Mouse (Mus musculus): ENCODE results near the gene Uhrf1bp1.
"Not testable (repeated sequence)": the region's sequence is repeated elsewhere in the genome, so short reads cannot be mapped to it uniquely, and the experiment has no call there.

Gene Uhrf1bp1

DNA sequence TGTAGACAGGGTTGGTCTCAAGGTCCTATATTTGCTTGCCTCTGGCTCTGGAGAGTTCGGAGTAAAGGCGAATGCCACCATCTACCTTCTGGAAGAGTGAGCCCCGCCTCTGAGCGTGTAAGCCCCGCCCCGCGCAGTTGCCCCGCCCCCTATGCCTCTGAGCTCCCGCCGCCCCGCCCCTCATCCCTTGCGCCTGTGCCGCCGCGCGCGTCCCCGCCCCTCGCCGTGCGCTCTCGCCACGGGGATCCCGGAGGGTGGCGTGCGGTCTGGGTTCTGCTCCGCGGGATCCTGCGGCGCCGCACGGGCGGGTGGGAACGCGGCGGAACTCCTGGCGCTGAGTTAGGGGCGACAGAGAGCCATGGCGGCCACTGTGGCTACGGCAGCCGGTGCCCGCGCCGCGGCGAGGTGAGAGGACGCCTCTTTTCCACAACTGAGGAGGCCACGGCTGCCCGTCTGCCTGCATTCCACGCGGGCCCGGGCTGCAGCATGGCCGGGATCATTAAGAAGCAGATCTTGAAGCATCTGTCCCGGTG, at the start of gene Uhrf1bp1:
Gene Uhrf1bp1 (plus strand): TSS at position 177 of the 533 bp plus-strand sequence.
- DNase-seq: peak; percentile 84

DNA sequence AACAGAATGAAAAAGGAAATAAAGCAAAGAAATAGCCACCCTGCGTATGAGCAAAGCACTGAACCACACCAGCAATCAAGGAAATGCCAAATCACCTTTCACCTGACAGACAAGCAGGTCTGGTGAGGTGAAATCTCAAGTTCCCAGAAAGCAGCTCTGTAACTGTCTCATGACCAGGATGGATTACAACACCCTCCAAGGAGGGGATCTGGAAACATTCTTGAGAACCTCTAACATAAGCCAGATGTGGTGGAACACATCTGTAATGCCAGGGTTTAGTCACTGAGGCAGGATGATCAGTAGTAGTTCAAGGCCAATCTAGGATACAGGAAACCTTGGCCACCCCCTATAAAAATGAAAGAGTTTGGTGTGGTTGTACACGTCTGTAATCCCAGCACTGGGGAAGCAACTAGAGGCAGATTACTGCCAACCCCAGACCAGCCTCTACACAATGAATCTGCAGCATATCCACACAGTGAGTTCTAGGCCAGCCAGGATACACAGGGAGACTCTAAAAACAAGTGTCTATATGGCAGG, 48.6 kb upstream of the Uhrf1bp1 start:
- DNase-seq: no peak

DNA sequence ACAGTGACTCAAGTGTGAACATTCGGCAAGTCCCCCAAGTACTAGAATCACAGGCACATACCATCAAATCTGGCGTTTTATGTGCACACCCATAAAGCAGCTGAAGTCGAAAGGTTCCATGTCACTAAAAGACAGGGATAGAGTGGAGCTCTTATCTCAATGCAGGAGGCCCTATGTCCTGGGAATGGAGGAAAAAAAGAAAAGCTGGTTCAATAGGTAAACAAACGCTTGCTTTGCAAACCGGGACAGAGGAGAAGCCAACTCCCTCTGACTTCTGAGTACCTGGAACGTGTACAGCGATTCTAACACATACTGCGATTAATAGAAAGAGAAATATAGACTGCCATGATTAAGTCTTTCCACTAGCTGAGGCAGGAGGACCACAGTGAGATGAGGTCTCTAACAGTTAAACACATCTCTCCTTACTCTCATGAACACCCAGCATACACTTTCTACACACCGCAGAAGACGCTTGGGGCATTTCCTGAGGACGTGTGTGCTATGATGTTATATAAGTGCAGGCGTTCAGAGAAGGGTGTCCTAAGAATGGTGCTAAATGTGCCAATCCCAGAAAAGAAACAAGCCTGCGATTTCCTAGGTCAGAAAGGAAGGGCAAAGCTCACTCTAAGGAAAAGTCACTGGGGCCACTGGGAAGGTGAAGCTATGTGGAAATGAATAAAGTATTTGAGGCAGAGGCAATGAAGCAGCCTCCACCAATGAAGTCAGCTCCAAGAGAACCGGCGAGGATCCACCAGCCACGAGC, 45.5 kb upstream of the Uhrf1bp1 start:
- DNase-seq: no peak

DNA sequence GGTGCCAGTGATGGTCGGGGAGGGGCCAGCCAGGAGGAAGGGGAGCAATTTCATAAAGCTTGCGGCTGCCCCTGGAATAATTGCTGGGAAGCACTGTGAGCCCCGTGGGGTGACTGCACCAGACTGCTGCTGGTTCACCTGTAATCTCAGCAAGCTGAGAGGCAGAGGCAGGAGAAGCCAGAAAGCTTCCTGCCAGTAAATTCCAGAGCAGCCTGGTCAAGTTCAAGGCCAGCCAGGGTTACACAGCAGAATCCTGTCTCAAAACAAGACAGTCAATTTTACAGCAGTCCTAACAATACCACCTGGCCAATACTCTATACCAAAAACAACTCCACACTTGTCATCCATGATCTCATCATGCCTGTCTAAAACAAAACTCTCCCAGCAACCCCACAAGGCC, 44.3 kb upstream of the Uhrf1bp1 start:
- DNase-seq: no peak

DNA sequence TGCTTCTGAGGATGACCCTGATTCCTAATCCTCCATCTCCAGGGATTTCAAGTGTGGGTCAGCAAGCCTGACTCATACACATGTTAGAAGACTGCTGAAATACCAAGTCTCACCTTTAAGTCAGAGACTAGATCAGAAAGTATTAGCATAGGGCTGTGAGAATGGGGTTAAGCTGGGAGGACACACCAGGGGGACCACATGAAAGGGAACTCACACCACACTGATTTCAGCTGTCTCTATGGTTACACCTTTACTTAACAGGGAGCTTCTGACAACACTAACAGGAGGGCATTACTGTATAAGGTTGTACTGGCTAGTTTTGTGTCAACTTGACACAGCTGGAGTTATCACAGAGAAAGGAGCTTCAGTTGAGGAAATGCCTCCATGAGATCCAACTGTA, 41.6 kb upstream of the Uhrf1bp1 start:
- DNase-seq: no peak

DNA sequence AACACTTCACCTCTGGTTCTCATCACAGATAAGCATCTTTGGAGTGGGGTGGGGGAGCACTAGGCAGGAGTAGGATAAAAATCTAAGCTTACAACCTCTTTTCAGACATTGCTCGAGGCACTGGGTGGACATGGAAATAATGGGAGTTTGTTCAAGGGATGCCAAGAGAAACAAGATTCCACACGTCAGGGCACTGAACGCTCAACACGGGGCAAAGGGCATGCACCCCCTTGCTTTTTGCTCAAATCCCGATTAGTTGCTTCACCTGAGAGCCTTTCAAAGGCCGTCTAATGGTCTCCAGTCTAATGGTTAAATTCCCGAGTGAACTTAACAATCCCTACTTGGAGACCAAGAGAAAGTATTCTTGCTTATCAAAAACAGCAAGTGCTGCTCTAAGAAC, 37.2 kb upstream of the Uhrf1bp1 start:
- DNase-seq: no peak

DNA sequence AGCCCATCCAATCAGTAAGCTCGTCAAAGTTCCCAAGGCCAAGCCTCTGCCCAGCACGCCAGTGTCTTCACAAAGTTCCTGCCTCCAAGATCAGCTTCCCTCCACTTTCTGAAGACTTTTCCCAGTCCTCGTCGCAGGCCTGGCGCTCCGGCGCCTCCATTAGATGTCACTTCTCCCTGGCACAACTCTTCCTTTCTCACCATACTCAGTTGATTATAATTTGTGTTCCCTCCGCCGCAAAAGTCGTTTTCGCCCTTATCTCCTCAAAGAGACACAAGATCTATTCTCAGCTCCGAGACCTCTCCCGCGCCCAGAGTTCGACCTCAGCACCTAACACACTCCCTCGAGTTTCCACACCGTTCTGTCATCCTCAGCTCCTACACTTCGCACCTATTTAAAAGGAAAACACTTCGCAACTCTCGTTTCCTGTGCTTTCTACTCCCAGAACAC, 36.7 kb upstream of the Uhrf1bp1 start:
- no peak for DNase-seq

DNA sequence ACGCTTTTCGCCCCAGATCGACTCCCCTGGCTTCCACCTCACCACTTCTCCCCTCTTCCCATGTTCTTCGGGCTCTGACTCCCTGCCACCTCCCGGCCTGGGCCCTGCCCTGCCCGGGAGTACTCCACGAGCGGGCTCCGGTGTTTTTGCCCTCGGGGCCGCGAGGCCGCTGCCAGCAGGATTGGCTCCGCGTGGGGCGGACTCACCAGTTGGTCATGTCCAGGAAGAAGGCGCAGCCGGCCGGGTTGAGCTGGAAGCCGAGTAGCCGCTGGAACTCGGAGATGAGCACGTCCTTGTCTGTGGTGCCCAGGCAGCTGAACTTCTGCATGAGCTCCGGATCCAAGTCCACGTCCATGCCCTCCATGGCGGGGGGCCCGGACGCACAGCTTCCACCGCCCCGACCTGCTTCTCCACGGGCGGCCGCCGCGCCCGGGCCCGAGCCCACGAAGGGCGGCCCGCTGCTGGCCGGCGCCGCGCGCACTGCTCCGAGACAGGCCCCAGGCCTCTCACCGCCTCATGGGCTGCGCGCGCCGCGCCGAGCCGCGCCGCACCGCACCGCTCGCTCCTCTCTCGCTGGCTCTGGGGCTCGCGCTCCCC, 36.2 kb upstream of the Uhrf1bp1 start:
- DNase-seq: no peak

DNA sequence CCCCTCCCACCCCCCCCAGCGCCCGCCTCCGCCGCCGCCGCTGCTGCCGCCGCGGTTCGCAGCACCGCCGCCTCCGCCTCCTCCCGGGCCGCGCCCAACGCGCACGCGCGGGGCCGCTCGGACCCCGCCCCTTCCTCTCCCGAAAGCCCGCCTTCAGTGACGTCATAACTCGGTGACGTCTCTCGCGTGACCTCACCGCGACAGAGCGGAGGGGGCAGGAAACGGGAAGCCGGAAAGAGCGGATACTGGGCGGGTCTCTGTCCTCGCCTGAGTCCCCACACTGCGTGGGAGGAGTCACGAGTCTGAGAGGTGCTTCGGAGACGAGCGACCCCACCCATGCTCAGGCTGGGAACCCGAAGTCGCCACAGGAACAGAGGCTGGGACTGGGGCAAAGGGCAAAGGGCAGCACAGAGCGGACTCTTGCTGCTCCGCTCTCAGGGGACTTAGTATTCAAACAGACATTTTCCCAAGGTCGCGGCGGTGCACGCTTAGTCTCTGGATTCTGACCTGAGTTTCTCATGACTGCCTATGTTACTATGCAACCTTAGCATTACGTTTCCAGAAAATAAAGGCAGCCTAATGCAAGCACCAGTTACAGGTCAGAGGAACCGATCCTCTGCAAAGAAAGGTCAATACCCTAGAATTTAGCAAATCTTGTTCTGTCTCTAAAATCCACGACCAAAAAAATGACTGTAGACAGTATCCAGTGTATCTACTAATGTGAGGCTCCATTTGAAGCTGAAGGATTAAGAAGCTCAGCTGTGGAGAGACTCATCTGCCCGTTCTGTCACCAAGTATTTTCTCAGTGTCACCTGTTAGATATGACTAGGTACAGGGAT, 35.5 kb upstream of the Uhrf1bp1 start, which contains the start of gene D17Wsu92e:
Gene D17Wsu92e (minus strand): TSS at position 81 of the 839 bp plus-strand sequence.
- peak; percentile 98 for DNase-seq

DNA sequence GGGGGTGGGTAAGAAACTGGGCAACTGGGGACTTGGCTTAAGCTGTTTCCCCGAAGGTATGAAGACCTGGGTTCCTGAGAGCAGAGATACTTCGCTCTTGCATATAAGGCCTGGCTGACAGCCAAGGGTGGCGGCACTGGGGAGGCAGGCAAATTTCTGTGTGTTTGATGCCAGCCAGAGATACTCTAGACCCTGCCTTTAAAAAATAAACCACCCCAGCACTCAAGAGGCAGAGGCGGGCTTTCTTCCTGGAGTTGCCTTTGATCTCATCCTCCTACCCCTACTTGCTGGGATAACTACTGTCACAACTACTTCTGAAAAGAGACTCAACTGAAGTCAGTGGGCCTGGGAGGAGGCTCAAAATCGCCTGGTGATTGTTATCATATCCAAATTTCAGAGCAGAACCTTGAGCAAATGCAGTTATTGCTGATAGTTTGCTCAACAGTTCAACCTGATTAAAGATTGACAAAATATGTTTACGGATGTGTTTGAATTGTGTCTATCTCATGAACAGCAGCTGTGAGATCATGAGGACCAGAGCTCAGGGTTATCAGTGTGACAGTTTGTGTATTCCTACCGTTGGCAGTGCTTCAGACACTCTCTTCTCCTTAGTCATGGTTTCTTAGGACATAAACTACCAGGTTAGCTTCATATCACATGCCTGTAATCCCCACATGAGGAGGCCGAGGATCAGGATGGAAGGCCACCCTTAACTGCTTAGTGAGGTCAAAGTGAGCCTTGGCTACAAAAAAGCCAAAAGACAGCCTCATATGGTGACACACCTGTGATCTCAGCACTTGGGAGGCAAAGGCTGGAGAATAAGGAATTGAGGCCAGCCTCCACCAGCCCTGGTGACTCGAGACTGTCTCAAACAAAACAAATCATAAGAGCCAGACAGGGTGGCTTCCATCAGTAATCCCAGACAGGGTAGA, 34.6 kb upstream of the Uhrf1bp1 start:
- no peak for DNase-seq

DNA sequence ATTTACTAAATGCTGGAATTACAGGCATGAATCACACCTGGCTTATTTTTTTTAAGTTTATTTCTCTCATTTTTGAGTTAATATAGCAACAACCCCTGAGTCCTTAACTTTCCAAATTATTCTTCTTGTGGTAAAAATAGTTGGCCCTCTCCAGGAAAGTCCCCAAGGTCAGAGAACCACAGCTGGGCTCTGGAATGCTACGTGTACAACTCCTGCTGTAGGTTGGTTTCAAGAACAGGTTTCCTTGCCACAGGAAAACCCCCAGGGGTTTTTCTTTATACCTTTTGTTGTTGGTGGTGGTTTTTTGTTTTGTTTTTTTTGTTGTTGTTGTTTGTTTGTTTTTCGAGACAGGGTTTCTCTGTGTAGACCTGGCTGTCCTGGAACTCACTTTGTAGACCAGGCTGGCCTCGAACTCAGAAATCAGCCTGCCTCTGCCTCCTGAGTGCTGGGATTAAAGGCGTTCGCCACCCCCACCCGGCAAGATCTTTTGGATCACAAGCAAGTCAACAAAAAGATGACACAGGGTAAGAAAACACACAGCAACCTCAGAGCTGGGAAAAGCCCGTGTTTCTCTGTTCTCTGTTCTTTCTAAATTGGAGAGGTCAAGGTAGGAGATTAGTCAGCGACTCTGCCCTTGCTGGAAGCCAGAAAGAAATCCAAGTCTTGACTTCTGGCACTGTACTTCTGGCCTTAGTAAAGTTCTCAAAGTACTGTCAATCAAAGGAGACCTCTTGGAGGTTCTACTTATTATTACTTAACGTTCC, 32.9 kb upstream of the Uhrf1bp1 start:
- DNase-seq: no peak

DNA sequence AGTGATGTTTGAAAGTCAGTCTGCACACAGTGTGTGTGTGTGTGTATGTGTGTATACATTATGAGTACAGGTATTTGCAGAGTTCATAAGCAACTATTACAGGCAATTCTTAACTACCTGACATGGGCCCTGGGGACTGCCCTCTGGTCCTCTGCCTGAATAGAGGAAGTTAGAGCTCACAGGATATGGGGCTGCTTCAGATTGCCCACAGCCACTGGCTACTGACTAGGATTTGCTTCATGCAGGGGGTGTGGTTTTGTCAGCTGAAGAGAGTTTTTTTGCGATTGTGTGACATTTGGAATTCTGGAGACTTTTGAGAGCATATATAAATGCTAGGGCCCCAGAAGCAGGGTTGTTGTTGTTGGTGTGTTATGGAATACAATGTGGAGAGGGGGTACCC, 31.3 kb upstream of the Uhrf1bp1 start:
- no peak for DNase-seq

DNA sequence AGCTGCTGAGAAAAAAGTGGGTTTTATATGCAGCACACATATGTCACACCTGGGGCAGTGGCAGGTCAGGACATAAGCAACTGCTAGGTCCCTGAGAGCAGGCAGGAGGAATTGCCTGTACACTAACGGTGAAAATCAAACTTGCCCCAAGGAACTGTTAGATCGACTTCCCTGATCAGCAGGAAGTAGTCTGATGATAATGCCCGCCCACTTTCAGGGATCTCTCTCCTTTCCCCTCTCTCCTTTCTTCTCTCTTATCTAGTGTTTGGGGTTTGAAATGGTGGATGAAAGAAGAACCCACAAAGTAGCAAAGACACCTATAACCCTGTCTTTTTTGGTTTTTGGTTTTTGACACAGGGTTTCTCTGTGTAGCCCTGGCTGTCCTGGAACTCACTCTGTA, 30.7 kb upstream of the Uhrf1bp1 start:
- no peak for DNase-seq

DNA sequence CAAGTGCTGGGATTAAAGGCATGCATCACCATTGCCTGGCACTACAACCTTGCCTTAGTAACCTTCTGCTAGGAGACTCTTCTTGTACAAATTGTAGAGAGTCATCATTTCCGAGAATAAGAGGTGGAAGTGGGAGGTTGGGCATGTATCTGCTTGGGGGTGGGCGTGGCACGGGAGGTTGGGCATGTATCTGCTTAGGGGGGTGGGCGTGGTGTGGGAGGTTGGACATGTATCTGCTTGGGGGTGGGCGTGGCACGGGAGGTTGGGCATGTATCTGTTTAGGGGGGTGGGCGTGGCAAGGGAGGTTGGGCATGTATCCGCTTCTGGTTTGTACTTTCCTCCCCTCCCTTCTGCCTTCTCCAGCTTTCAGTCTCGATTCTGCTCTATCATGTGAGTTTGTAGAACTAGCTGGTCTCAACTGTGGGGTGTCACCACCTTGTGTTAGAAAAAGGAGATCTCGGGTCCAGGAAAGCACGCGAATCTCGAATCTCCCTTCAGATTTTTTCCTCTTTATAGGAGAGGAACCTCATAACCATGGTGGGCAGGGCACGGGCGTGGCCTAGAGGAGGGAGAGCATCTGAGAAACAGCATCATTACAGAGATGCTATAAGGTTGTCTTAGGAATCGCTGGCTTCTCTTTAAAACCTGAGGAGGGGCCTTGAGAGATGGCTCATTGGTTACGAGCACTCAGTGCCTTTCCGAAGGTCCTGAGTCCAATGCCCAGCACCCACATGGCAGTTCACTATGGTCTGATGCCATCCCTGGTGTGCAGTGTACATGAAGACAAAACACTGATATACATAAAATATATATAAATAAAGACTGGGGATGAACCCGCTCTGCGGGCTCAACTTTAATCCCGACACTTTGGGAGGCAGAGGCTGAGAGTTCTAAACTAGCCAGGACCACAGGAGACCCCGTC, 30.0 kb upstream of the Uhrf1bp1 start:
- peak; percentile 40 for DNase-seq

DNA sequence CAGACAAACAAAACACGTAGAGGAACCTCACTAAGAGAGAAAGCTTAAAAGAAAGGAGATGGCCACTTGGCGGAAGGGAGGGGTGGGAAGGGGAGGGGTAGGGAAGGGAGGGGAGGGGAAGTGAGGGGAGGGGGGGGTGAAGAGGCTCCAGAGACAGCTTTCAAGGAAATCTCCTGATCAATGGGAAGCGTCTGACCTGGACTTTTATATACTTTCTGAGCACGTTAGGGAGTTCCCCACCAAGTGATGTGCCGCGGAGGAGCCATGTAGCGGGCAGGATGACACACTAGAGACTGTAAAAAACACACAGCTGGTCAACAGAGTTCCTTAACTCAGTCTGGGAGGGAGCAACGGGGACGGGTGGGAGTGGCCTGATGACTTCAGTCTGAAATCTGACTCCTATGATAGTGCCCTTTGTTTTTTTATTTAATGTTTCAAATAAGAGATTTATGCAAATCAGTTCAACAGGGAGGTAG, 29.3 kb upstream of the Uhrf1bp1 start:
- no peak for DNase-seq

DNA sequence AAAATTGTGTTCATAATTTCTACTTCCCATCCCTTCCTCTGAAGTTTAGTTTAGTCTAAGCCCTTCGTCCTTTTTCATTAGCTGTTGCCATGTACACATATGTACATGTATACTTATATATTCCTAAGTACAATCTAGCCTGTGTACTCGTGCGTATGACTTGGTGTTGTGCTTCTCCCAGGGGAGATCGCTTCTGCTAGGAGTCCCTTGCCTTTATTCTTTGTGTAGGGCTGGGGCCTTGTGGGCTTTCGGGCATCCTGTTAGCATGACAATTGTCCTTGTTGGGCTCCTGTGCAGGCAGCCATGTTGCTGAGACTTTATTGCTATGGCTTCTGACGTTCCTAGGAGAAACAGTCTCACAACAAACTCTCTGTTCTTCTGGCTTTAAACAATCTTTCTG, 28.7 kb upstream of the Uhrf1bp1 start:
- DNase-seq: no peak

DNA sequence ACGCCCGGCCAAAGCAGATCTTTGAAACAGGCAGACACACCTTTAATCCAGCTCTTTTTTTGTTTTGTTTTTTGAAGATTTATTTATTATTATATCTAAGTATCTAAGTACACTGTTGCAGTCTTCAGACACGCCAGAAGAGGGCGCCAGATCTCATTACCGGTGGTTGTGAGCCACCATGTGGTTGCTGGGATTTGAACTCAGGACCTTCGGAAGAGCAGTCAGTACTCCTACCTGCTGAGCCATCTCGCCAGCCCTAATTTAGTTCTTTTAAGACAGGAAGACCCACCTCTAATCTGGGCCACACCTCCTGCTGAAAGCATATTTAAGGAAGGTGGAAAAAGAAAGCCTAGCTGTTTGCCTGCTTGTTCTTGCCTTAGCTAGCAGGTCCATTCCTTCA, 25.8 kb upstream of the Uhrf1bp1 start:
- no peak for DNase-seq

DNA sequence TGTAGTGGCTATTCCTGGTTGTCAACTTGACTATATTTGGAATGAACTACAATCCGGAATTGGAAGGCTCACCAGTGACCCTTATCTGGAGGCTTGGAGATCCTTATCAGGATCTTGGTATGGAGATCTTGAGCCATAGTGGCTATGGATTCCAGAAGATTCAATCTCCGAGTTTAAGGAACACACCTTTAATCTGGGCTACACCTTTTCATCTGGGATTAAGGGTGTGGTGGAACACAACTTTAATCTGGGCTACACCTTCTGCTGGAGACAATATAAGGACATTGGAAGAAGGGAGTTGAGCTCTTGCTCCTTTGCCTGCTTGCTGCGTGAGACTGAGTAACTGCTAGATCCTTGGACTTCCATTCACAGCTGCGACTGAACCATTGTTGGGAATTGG, 18.4 kb upstream of the Uhrf1bp1 start, which contains the start of gene Snrpc:
Gene Snrpc (plus strand): TSS at position 301 of the 400 bp plus-strand sequence.
- not testable (repeated sequence) for DNase-seq

DNA sequence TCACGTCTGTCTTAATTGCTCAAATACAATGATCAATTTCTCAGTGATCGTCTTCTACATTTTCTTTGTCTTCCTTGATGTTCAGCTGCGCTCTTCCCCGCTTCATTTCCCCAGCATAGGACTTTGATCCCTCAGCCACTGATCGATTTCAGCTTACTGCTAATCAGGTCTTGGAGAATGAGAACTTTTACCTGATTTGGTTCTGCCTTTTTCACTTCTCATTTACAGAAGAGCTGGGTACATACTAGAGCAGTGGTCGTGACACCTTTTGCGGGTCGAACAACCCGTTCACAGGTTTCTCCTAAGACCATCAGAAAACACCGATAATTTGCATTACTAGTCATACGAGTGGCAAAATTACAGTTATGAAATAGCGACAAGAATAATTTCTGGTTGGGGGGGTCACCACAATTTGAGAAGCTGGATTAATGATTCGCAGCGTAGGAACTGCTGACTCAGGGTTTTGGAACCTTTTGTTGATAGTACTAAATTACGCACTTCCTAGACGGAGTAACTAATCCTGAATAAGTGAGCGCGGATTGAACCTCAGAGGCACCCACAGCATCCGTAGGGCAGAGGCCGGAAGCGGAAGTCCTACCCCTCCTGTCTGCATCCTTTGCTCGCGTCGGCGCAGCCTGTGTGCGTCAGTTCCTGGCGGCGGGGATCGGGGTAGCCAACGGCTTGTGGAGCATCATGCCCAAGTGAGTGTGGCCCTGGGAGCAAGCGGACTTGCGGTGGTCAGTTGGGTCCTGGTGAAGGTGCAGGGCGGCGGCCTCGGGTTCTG, 16.6 kb upstream of the Uhrf1bp1 start:
- DNase-seq: peak; percentile 98

Data from right cerebral cortex, adult 18-20 months (tissue).